Mouse (Mus musculus) left cerebral cortex, postnatal 10 days (tissue): ENCODE results near the gene Prickle2. TPM values are rescaled to one million over a fixed set of nuclear protein-coding genes. Genes with fewer than 3 reads are reported as not detected.

Experiments
- DNase-seq, 2 experiments: peaks; one replicate each; pipeline ENCODE4 v3.0.0; 2021 to 2022; ENCODE audit warnings: low spot score in 2 of 2, mixed read lengths in 1 of 2; ENCODE audit errors: extremely low spot score in 1 of 2
- intact Hi-C: fragments of 180-260 bp; cut with DNase I; formaldehyde crosslinking; loops from one replicate; pipeline ENCODE4 v1.15.1; 2025
- total RNA-seq, 2 experiments: library from RNA; stranded (reverse); gene quantifications; 2 replicates each; pipeline ENCODE4 v1.2.3; 2021

Gene Prickle2
- total RNA-seq, 2 experiments from 2014 or later, result 168 to 172 TPM

- intact Hi-C loops, result no loop called here
- DNase-seq, result peak; percentile 71 to 74
Measured at GRCm38 (mm10) chr6:92480941-92481689, 224.8 kb downstream of the Prickle2 start.

- intact Hi-C loops, result loop anchor here (5.0 to 10.0 kb wide), 3 partner anchors 189 to 249 kb away; no protein-coding TSS in a partner anchor
Measured at GRCm38 (mm10) chr6:92478612-92479011, 227.3 kb downstream of the Prickle2 start.

GRCm38 (mm10) chr6:92477621-92478020 lies 228.3 kb downstream of the Prickle2 start:
- DNase-seq, result no peak
- intact Hi-C loops, result loop anchor here (5.0 to 10.0 kb wide), 3 partner anchors 190 to 250 kb away; no protein-coding TSS in a partner anchor

More at GRCm38 (mm10) chr6:92478612-92479011, 227.3 kb downstream of the Prickle2 start:
- no peak for DNase-seq

GRCm38 (mm10) chr6:92469456-92469855 lies 236.5 kb downstream of the Prickle2 start:
- DNase-seq, result no peak
- intact Hi-C loops, result no loop called here

DNA sequence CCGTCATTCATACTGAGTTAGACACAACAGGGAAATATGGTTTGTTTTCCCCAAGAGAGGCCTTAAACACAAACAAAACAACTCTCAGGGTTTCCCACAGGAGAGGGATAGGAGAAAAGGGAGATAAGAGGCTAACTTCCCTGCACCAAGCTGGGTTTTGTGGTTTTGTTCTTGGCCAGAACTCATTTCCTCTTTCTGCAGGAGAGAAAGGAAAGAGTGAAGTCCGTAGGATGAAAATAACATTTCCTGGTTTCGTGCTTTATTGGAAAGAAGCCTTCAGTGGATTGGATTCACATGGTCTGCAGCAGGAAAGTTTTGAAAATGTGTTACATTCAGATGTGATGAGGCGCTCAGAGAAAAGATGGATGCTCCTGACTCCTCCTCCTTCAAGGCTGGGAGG lies 237.1 kb downstream of the Prickle2 start:
- no peak for DNase-seq
- intact Hi-C loops, result no loop called here

- no peak for DNase-seq
- intact Hi-C loops, result no loop called here
Measured at GRCm38 (mm10) chr6:92468383-92468791, 237.6 kb downstream of the Prickle2 start.

GRCm38 (mm10) chr6:92467343-92467742 lies 238.6 kb downstream of the Prickle2 start:
- DNase-seq, result peak in 1 of 2 experiments; percentile 54
- intact Hi-C loops, result no loop called here

- intact Hi-C loops, result no loop called here
- DNase-seq, result no peak
Measured at GRCm38 (mm10) chr6:92465666-92466065, 240.3 kb downstream of the Prickle2 start.

- intact Hi-C loops, result no loop called here
- no peak for DNase-seq
Measured at GRCm38 (mm10) chr6:92464781-92465337, 241.1 kb downstream of the Prickle2 start.

- no peak for DNase-seq
- intact Hi-C loops, result no loop called here
Measured at GRCm38 (mm10) chr6:92463768-92464167, 242.2 kb downstream of the Prickle2 start.

GRCm38 (mm10) chr6:92460750-92461149 lies 245.2 kb downstream of the Prickle2 start:
- no peak for DNase-seq
- intact Hi-C loops, result no loop called here

GRCm38 (mm10) chr6:92458026-92458425 lies 247.9 kb downstream of the Prickle2 start:
- intact Hi-C loops, result no loop called here
- no peak for DNase-seq

GRCm38 (mm10) chr6:92451421-92451820 lies 254.5 kb downstream of the Prickle2 start:
- intact Hi-C loops, result no loop called here
- no peak for DNase-seq

DNA sequence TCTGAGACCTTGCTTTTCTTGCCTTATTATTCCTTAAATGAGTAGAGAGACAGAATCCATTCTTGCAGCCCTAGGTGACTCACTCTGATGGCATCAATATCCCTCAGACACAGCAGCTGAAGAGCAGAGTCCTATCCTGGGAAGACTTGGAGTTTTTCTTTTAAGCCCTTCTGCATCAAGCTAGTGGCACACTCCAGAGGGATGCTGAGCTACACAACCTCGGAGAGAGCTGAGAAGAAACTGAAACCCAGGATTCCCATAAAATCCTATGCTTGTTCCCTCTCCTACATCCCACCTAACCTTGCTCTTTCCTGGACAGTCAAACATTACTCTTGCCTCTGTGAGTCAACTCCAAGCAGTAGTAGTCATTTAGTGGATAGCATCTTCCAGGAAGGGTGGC lies 256.0 kb downstream of the Prickle2 start:
- intact Hi-C loops, result no loop called here

DNA sequence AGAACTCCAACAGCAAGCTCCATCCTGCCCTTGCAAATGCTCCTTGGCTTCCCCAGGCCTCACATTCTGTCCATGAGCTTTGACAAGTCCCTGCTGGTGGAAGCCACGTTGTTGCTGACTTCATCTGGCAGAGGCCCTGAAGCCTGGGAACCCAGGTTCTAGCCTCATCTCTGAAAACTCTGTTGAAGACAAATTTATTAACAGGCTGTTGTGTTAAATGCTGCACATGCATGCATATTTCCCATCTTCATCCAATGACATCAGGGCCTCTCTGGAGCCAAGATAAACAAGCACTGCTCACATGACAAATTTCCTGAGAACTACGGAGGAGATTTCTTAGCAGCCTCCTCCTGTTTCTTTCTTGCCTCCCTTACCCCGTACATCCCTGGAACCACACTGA lies 259.3 kb downstream of the Prickle2 start:
- no peak for DNase-seq
- intact Hi-C loops, result no loop called here

More for the DNA sequence above, 256.0 kb downstream of the Prickle2 start:
- DNase-seq, result no peak

- intact Hi-C loops, result no loop called here
- peak in 1 of 2 experiments; percentile 46 for DNase-seq
Measured at GRCm38 (mm10) chr6:92441205-92441604, 264.8 kb downstream of the Prickle2 start.

DNA sequence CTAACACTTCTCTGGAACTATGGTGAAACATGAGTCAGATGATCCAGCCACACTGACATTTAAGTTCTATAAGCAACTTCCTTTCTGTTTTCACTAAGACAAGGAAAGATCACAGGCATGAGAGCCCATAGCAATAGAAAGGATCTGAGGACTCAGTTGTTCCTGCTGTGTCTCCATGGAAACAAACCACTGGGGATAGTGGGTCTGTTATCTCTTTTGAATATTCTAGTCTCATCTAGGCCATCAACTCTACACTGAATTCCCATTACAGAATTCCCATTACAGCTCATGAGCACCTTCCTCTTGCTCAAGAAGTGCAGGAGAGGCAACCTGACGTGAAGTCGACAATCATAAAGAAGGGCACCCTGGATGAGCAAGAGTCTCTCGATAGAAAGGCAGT lies 265.7 kb downstream of the Prickle2 start:
- no peak for DNase-seq
- intact Hi-C loops, result no loop called here

DNA sequence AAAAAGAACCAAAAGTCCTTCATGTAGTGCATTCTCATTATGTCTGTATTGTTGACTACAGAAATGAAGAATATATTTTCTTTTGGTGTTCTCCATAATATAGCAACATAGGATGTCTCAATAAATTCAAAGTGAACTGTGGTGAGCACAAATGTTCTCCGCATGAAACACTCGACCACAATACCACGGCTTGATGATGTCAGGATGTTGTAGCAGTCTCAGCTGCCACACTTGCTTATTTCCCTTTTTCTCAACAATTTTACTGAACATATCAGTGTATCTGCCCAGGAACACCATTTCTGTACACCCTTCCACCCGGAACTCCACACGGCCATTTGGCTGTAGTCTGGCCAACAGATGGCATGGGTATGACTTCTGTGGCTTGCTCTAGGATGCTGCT lies 273.8 kb downstream of the Prickle2 start:
- intact Hi-C loops, result no loop called here
- DNase-seq, result no peak

- no peak for DNase-seq
- intact Hi-C loops, result no loop called here
Measured at GRCm38 (mm10) chr6:92427406-92428171, 278.4 kb downstream of the Prickle2 start.

GRCm38 (mm10) chr6:92425901-92426300 lies 280.1 kb downstream of the Prickle2 start:
- DNase-seq, result no peak
- intact Hi-C loops, result no loop called here
